Comparison of ENCODE assay signal across 27 mouse cellular contexts in the genomic region with DNA sequence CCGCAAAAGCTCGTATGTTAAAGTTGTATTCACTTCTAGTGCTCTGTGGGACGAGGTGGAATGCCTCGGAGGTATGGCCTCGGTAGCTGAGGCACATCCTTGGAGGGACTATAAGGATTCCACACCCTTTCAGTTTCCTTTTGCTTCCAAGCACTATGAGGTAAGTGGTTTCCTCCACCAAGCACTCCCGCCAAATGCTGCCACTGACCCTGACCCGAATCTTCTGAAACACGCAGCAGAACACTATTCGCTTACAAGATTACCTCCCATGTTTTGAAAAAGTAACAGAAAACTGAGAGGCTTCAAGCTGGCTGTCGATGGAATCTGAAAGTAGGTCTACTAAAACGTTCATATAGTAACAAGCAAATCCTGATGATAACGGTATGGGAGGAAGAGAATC. TPM values are rescaled to one million over a fixed set of nuclear protein-coding genes. Genes with fewer than 3 reads are reported as not detected.
"Had no signal": no experiment of that assay in that cellular context is flagged by ENCODE, and none has a peak within 500 bp of the region (broad histone marks: within the 10 kb centered on the region; RNA-seq: fewer than 3 reads in every experiment).

No protein-coding gene starts in this region.

- H3K27me3 ChIP-seq: heart, embryonic 13.5 days; heart, embryonic 15.5 days; hindbrain, embryonic 13.5 days; hindbrain, embryonic 15.5 days; kidney, embryonic 15.5 days; limb, embryonic 13.5 days; limb, embryonic 15.5 days; liver, embryonic 12.5 days had no signal

- DNase-seq: gastrocnemius, postnatal 14 days; gastrocnemius, postnatal 36 days; heart, adult 11 months; heart, adult 2 months; heart, postnatal 14 days; heart, postnatal 36 days; kidney, adult 11 months; kidney, adult 2 months; kidney, adult 9 months; kidney, postnatal 14 days; kidney, postnatal 36 days; layer of hippocampus, adult 9-11 months; layer of hippocampus, postnatal 36 days; left cerebral cortex, postnatal 4 days had no signal

- H3K27ac ChIP-seq: heart, adult 2 months; heart, embryonic 13.5 days; heart, embryonic 15.5 days; hindbrain, embryonic 13.5 days; hindbrain, embryonic 15.5 days; hindbrain, postnatal 0 days; kidney, embryonic 15.5 days; kidney, postnatal 0 days; limb, embryonic 13.5 days; limb, embryonic 15.5 days; liver, embryonic 12.5 days; liver, embryonic 14.5 days had no signal

- H3K4me2 ChIP-seq: heart, embryonic 11.5 days; heart, embryonic 13.5 days; heart, embryonic 15.5 days; hindbrain, embryonic 13.5 days; hindbrain, embryonic 15.5 days; kidney, embryonic 15.5 days; limb, embryonic 13.5 days; limb, embryonic 15.5 days; liver, embryonic 12.5 days had no signal

- H3K9me3 ChIP-seq: heart, embryonic 13.5 days; heart, embryonic 15.5 days; hindbrain, embryonic 13.5 days; hindbrain, embryonic 15.5 days; kidney, embryonic 15.5 days; limb, embryonic 13.5 days; limb, embryonic 15.5 days; liver, embryonic 12.5 days had no signal

- H3K4me3 ChIP-seq: heart, adult 2 months; heart, embryonic 13.5 days; heart, embryonic 15.5 days; hindbrain, embryonic 13.5 days; hindbrain, embryonic 15.5 days; kidney, embryonic 15.5 days; limb, embryonic 13.5 days; limb, embryonic 15.5 days; liver, embryonic 12.5 days had no signal

- H3K9ac ChIP-seq: heart, embryonic 13.5 days; heart, embryonic 15.5 days; hindbrain, embryonic 13.5 days; hindbrain, embryonic 15.5 days; kidney, embryonic 15.5 days; limb, embryonic 13.5 days; limb, embryonic 15.5 days; liver, embryonic 12.5 days; liver, embryonic 14.5 days had no signal

- ATAC-seq: hindbrain, postnatal 0 days; intestine, embryonic 16.5 days; liver, embryonic 12.5 days had no signal

- H3K4me1 ChIP-seq: heart, embryonic 13.5 days; heart, embryonic 15.5 days; hindbrain, embryonic 13.5 days; hindbrain, embryonic 15.5 days; kidney, embryonic 15.5 days; limb, embryonic 13.5 days; limb, embryonic 15.5 days; liver, embryonic 12.5 days had no signal

RNA-seq across cellular contexts. Expression of gene Fam151b, which starts 21.1 kb away (rescaled TPM):
- polyA plus RNA-seq: heart, embryonic 11.5 days; heart, embryonic 15.5 days; intestine, embryonic 16.5 days; kidney, embryonic 15.5 days; liver, embryonic 12.5 days had no signal
